Mouse (Mus musculus) CD4-positive helper T cell, adult 2 months (primary cell): ENCODE data around the gene Yod1.

Experiments used
- DNase-seq: peaks from one replicate; pipeline ENCODE4 v3.0.0-alpha.2; 2012; ENCODE audit warnings: low read depth, missing footprints, low spot score

Gene Yod1

GRCm38 (mm10) chr1:130717291-130717871 lies at the start of gene Yod1:
TSS of gene Yod1 (plus strand) at chr1:130717327.
- DNase-seq, result peak; percentile 95

DNA sequence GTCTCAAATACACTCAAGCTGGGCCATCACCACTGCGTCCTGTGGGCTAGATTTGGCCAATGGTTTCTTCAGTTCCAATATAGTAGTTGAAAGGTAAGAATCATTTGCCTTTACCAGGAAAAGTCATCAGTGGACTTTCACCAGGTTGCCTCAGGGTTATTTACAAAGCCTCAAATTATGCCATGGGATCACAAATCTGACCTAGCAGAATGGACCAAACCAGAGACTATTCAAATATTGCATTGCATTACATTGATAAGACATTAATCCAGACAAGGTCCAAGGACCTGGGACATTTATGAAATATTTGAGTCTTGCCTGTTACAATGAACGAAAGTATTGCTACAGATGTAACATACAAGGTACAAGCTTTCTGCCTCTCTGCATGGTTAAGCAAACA lies 38.6 kb upstream of the Yod1 start:
- DNase-seq, result no peak

DNA sequence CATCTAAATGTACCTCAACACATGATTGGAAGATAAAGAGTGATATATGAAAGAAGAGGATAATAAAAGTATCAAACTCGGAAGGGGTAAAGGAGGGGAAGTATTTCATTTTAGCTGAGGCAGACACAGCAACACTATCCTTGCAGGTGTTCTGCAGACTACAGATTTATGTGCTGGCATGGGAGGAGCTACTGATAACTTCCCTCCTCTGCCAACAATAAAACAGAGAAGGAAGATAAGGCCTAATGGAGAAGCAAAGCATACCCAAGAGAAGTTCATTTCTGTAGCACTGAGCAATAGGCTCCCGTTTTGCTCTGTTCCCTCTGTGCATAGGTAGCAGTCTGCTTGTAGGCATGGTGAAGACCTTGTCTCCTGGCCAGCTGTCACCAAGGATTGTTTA lies 36.1 kb upstream of the Yod1 start:
- no peak for DNase-seq

- DNase-seq, result no peak
These were observed 35.3 kb upstream of the Yod1 start for GRCm38 (mm10) chr1:130681656-130682413.

DNA sequence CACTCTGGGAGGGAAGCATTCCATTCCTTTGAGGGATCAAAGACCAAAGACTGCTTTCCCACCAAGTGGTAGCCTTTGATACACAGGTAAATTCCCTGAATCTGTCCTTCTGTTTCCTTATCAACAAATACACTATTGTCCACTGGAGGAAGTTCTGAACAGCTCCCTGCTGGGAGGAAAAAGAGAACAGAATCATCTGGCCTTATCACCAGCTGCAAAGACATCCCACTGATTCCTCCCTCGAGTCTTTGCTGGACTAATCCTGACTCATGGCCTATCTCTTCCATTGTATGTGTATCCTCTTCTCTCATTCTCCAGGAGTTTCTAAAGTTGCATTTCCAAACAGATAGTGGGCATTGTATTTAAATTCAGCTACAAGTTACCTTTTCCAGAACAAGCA lies 33.2 kb upstream of the Yod1 start:
- no peak for DNase-seq

DNA sequence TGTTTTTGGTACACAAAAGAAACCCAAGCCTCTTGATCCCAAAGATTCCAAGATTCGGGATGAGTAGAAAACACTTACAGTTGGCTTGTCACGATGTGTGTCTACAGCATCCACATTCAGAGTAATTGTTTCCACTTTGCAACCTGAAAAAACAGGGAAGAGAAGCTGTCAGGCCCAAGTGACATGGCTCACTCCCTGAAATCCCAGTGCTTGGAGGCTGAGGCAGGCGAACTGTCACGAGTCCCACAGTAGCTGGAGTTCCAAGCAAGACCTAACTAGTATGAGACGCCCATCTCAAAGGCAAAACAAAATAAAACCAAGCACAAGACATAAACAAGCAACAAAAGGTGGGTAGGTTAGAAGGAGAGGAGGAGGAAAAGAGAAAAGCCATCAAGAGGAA lies 18.5 kb upstream of the Yod1 start:
- DNase-seq, result no peak

DNA sequence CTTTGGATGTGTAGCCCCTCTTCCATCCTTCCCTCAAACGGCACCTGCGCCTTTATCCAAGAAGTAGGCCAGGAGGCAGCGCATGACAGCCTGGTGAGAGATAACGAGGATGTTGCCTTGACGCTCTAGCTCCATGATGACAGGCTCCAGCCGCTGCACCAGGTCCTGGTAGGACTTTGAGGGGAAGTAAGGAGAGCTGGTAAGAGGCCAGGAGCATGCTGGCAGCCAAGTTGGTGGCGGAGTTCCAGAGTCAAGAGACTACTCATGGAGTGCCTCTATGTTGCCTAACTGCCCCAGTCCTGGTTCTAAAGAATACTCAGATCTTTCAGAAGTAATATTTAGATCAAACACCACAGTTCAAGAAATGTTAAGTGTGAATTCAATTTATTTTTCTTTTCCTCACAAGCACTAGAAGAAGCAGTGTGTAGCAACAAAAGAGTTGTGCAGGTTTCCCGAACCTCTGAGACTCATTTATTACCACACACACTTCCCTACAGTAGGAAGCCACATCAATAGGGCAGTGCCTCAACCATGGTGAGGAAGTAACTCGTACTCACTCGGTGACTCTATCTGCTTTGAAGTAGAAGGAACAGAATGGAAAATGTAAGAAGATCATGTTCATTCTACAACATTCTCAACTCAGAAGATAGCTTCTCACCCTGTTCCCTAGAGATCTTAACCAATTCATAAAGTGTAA lies 17.0 kb upstream of the Yod1 start:
- peak; percentile 66 for DNase-seq

- DNase-seq, result no peak
These were observed 15.2 kb upstream of the Yod1 start for GRCm38 (mm10) chr1:130701976-130702375.

GRCm38 (mm10) chr1:130703613-130704012 lies 13.5 kb upstream of the Yod1 start:
- DNase-seq, result no peak

- no peak for DNase-seq
These were observed 6.6 kb upstream of the Yod1 start for GRCm38 (mm10) chr1:130710283-130711080.

- no peak for DNase-seq
These were observed 3.1 kb upstream of the Yod1 start for GRCm38 (mm10) chr1:130714046-130714445.

- peak; percentile 99 for DNase-seq
These were observed 1.4 kb upstream of the Yod1 start, which contains the start of gene Gm29427 for GRCm38 (mm10) chr1:130715561-130716217. TSS of gene Gm29427 (minus strand) at chr1:130715799.

DNA sequence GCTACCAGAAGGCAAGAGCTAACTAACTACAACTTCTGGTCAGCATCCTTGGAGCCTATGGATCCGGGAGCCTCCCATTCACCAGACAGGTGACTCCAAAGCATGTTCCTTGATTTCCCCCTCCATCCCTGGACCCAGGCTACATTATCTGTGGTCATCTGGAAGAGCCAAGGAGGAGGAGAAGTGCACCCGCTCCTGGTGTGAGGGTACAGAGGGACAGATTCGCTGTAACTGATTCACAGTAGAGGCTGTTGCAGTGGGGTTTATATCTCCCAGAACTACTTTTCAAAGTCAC lies 962 bp upstream of the Yod1 start:
- no peak for DNase-seq

GRCm38 (mm10) chr1:130716513-130717290 lies 425 bp upstream of the Yod1 start:
- DNase-seq, result no peak

DNA sequence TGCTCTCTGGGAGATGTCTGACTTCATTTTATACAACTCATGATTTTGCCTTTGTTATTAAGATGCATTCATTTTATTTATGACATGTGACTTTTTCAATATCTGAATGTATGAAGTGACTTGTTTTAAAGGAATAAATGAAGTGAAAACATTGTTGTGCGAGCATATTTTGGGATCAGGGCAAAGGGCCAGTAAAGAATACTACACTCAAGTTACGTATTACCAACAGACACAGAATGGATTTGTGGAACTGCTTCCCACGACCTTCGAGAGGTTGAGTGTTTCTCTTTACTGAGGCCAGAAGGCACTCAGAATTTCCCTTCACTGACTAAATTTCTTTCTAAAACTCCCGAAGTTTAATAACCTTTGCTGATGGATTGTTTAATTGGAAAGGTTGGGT lies 7.1 kb downstream of the Yod1 start:
- DNase-seq, result no peak

- no peak for DNase-seq
These were observed 9.3 kb downstream of the Yod1 start for GRCm38 (mm10) chr1:130726396-130726795.

DNA sequence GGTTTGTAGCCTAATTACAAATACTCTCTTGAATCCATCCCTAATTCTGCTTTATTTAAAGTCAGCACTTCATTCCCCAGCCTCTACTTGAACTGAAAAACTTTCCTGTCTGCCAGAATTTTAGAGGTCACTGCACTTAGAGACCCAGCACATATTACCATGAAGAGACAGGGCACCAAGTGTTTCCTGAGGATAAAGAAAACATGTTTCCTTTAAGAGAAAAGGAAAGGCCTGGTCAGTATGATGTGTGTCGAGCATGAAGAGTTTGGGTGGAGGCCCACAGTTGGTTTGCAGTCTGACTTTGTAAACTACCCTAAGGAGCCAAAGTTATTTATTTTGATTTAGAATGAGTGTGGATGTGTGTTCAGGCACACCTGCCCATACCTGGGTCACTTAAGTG lies 10.9 kb downstream of the Yod1 start:
- DNase-seq, result no peak

DNA sequence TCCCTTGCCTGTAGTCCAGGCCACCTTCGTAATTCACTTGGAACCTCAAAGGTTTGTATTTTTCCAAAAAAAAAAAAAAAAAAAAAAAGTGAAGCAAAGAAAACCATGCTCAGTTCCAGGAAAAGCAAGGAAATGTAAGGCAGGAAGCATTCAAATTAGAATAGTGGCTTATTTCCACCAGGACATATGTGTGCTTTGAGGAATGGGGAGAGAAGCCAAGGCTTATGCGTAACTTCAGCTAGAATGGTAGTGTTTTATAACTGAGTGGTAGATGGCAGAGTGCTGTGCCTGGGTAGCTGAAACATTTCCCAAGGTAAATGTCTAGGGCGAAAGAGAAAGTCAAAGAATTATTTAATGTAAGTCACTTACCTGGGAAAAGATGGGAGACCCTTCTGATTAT lies 11.6 kb downstream of the Yod1 start:
- DNase-seq, result no peak

DNA sequence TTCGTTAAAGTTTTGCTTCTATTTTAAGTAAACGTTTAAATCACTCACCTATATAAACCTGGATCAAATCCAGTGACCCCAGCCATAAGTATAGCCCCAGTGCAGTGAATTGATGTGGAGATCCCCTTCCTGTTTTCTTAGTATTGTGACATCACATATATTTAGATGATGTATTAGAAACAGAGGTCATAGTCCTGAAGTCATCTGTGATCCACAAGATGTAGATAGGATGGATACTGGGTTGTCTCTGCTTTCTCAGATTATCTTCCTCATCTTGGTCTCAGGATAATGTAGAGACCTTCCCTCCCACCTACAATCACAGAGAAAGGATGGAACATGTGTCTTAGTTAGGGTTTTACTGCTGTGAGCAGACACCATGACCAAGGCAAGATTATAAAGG lies 12.0 kb downstream of the Yod1 start, which contains the start of gene Pfkfb2:
Gene Pfkfb2, minus strand, starts transcription at position 101 of the 400 bp plus-strand sequence.
- no peak for DNase-seq

DNA sequence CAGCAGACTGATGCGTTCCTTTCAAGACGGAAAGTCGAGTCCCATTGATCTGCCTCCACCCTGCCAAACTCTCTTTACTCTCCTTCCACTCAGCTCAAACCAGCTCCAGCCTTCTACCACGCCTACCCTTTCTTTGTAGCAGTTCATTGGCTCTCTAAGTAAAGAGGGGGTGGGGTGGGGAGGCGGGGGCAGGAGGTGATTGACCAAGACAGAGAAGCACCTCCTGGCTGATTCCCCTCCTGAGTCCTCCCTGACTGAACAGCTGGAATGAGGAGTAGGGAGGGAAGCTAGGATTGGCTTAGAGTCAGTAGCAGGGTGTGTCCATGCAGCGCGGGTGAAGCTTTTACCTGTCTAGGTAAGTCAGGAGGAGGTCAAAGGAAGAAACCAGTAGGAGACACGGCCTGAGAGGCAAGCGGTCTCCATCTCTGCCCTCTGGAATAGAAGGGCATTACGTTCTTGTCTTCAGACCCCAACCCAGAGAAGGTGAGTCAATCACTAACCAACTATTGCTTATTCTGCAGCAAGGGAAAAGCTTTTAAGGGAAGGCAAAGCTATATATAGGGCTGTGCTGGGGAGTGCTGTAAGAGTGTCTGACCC lies 14.7 kb downstream of the Yod1 start, which contains the start of gene AA986860:
Gene AA986860, plus strand, starts transcription at position 236 of the 597 bp plus-strand sequence.
- no peak for DNase-seq
